Mouse (Mus musculus): ENCODE measurements around the gene Polr3g.

DNA sequence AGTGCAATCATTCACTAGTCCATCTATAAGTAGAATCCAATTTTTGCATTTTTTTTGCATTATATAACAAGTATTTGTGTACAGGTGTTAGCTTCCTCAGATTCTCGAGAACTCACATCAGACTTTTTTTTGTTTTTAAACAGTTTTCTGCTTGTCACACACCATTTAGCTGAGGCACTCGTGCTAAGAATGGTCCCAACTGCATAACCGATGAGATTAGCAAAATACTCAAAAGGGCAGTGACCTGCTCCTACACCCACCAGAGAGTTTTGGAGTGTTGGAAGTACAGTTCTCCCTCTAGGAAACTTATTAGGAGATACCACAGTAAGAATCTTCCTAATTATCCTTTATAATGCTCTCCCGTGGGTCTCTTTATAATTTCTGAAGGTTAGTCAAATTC, 1.0 kb downstream of the Polr3g start:
- TF ChIP-seq CTCF (IDR thresholded peaks at IDR 0.05; ENCODE audit: borderline replicate concordance, control insufficient read depth, extremely low read depth, insufficient read depth, low read length, poor library complexity) (no peak), POLR2A (IDR thresholded peaks at IDR 0.05; ENCODE audit: control insufficient read depth, extremely low read depth, insufficient read depth, low read length, poor library complexity) (no peak)
